Mouse (Mus musculus) spleen, adult 2 months (tissue): Measurements from ENCODE around the gene Fanci. TPM values are rescaled to one million over a fixed set of nuclear protein-coding genes. Genes with fewer than 3 reads are reported as not detected.

Experiments used
- DNase-seq, 2 experiments: peaks; one replicate each; pipeline versions ENCODE4 v3.0.0 to v3.0.0-alpha.2; 2012 to 2021; ENCODE audit warnings: low spot score in 2 of 2, low read depth in 1 of 2
- H3K27ac ChIP-seq: fragments of 200-500 bp; 2 replicates; pipeline ENCODE4 v1.5.1; 2012; ENCODE audit warnings: low read length, inconsistent platforms; ENCODE audit not compliant: insufficient read depth
- H3K27me3 ChIP-seq: fragments of 200-500 bp; 2 replicates; pipeline ENCODE4 v1.6.1; 2012; ENCODE audit warnings: mild to moderate bottlenecking, moderate library complexity, low read length, inconsistent platforms; ENCODE audit not compliant: control insufficient read depth, insufficient read depth
- H3K36me3 ChIP-seq: fragments of 200-500 bp; 2 replicates; pipeline ENCODE4 v1.6.1; 2012; ENCODE audit warnings: mild to moderate bottlenecking, low read length, inconsistent platforms; ENCODE audit not compliant: control insufficient read depth, insufficient read depth
- H3K4me1 ChIP-seq: fragments of 200-500 bp; 2 replicates; pipeline ENCODE4 v1.6.1; 2011; ENCODE audit warnings: inconsistent platforms; ENCODE audit not compliant: control insufficient read depth, insufficient read depth, insufficient read length
- H3K4me3 ChIP-seq: fragments of 200-500 bp; 2 replicates; pipeline ENCODE4 v1.5.1; 2011; ENCODE audit warnings: mild to moderate bottlenecking, inconsistent platforms; ENCODE audit not compliant: insufficient read depth, insufficient read length; ENCODE audit errors: extremely low read depth
- CTCF ChIP-seq: fragments of 200-500 bp; IDR thresholded peaks from 2 replicates; pipeline ENCODE4 v1.5.1; 2011; ENCODE audit warnings: mild to moderate bottlenecking, inconsistent platforms; ENCODE audit not compliant: insufficient read depth, insufficient read length, insufficient replicate concordance; ENCODE audit errors: extremely low read depth
- POLR2A ChIP-seq: fragments of 200-500 bp; IDR thresholded peaks from 2 replicates; pipeline ENCODE4 v1.6.1; 2011; ENCODE audit warnings: low read depth, low read length, inconsistent platforms
- WGBS: fragments of 180-500 bp; shearing (Covaris S2); methylation state at CpG from one replicate; pipeline ENCODE4 v1.1.7; 2018; 5-methylcytosine and 5-hydroxymethylcytosine counted together
- polyA plus RNA-seq: library from polyadenylated mRNA; depleted of rRNA; stranded (reverse); fragments of >200 nt; gene quantifications from 2 replicates; pipeline ENCODE4 v1.2.3, GENCODE M21; 2012

The Fanci gene
- polyA plus RNA-seq, 1 experiment: 0.99 TPM

GRCm38 (mm10) chr7:79387991-79388390 is 3.7 kb upstream of the Fanci start:
- no peaks in the 10 kb centered on the region for H3K36me3 ChIP-seq
- H3K27ac ChIP-seq: no peak overlapping the region
- DNase-seq: no peak
- H3K4me1 ChIP-seq: no peaks in the 10 kb centered on the region
- no peak overlapping the region for H3K4me3 ChIP-seq
- TF ChIP-seq POLR2A (no peak), CTCF (no peak)
- 87% methylated on average over 7 of the region's 7 CpGs for WGBS
- H3K27me3 ChIP-seq: no peaks in the 10 kb centered on the region

GRCm38 (mm10) chr7:79388671-79389206 is 3.0 kb upstream of the Fanci start:
- no peak overlapping the region for H3K27ac ChIP-seq
- H3K4me1 ChIP-seq: no peaks in the 10 kb centered on the region
- TF ChIP-seq POLR2A (no peak), CTCF (no peak)
- H3K36me3 ChIP-seq: no peaks in the 10 kb centered on the region
- no peak for DNase-seq
- H3K27me3 ChIP-seq: no peaks in the 10 kb centered on the region
- WGBS: 94% methylated on average over 7 of the region's 7 CpGs
- no peak overlapping the region for H3K4me3 ChIP-seq

GRCm38 (mm10) chr7:79390141-79390708 is 1.5 kb upstream of the Fanci start:
- no peaks in the 10 kb centered on the region for H3K27me3 ChIP-seq
- TF ChIP-seq CTCF (no peak), POLR2A (no peak)
- no peaks in the 10 kb centered on the region for H3K36me3 ChIP-seq
- H3K4me1 ChIP-seq: no peaks in the 10 kb centered on the region
- WGBS: 90% methylated on average over 5 of the region's 5 CpGs
- DNase-seq: no peak
- H3K27ac ChIP-seq: no peak overlapping the region
- H3K4me3 ChIP-seq: no peak overlapping the region

- Histone ChIP-seq H3K36me3 (no peaks in the 10 kb centered on the region), H3K27ac (peak overlapping the region; percentile 92), H3K27me3 (no peaks in the 10 kb centered on the region), H3K4me3 (peak overlapping the region; percentile 95; the same call in 1 of the 2 replicates), H3K4me1 (no peaks in the 10 kb centered on the region)
- TF ChIP-seq CTCF (no peak), POLR2A (no peak)
- 13% methylated on average over 3 of the region's 3 CpGs for WGBS
- peak in 1 of 2 experiments; percentile 7 for DNase-seq
These were observed 258 bp upstream of the Fanci start for GRCm38 (mm10) chr7:79391471-79391870.

GRCm38 (mm10) chr7:79392860-79393513 is 1.3 kb downstream of the Fanci start:
- Histone ChIP-seq H3K27me3 (no peaks in the 10 kb centered on the region), H3K4me1 (no peaks in the 10 kb centered on the region), H3K4me3 (peak overlapping the region; percentile 95; the same call in 1 of the 2 replicates), H3K36me3 (no peaks in the 10 kb centered on the region), H3K27ac (no peak overlapping the region)
- peak in 1 of 2 experiments; percentile 31 for DNase-seq
- TF ChIP-seq POLR2A (no peak), CTCF (no peak)
- 35% methylated on average over 9 of the region's 9 CpGs for WGBS

- WGBS: 99% methylated on average over 7 of the region's 7 CpGs
- no peak for DNase-seq
These were observed 2.2 kb downstream of the Fanci start for GRCm38 (mm10) chr7:79393924-79394323.

GRCm38 (mm10) chr7:79394666-79395065 is 2.9 kb downstream of the Fanci start:
- Histone ChIP-seq H3K36me3 (no peaks in the 10 kb centered on the region), H3K4me1 (no peaks in the 10 kb centered on the region), H3K4me3 (no peak overlapping the region), H3K27me3 (no peaks in the 10 kb centered on the region), H3K27ac (no peak overlapping the region)
- DNase-seq: no peak
- TF ChIP-seq POLR2A: no peak
- no peak for TF ChIP-seq CTCF
- 94% methylated on average over 7 of the region's 7 CpGs for WGBS

More at GRCm38 (mm10) chr7:79393924-79394323, 2.2 kb downstream of the Fanci start:
- Histone ChIP-seq H3K27ac (no peak overlapping the region), H3K4me3 (no peak overlapping the region), H3K27me3 (no peaks in the 10 kb centered on the region), H3K4me1 (no peaks in the 10 kb centered on the region), H3K36me3 (no peaks in the 10 kb centered on the region)
- TF ChIP-seq CTCF: no peak
- TF ChIP-seq POLR2A: no peak
